ENCODE assay signal across 20 mouse cellular contexts in the genomic region with DNA sequence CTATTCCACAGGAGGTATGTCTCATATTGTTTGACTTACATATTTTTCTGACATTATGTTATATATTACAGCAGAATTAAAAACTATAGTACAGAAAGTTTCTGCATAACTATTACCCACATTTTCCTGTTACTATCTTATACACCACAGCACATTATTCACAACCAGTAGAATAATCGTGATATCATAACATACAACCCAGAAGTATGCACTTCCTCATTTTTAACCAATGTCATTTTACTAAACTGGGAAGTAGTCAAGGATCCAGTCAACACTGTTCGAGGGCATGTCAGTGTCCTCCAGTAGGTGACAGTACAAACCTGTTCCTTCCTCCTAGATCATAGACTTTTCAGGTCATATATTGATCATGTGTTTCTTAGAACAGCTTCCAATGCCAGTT.
"Had no signal": no experiment of that assay in that cellular context is flagged by ENCODE, and none has a peak within 500 bp of the region (broad histone marks: within the 10 kb centered on the region; RNA-seq: fewer than 3 reads in every experiment).

No protein-coding gene starts in this region.

- DNase-seq: kidney, adult 11 months; kidney, adult 9 months; kidney, postnatal 25 days; liver; liver, embryonic 13.5 days; lung, embryonic 14.5 days; midbrain, embryonic 14.5 days; right cerebral cortex, adult 18-20 months; right cerebral cortex, postnatal 25 days; spleen, adult 18-20 months; thymus, postnatal 25 days had no signal

- H3K27ac ChIP-seq: limb, embryonic 10.5 days; limb, embryonic 13.5 days; liver, embryonic 13.5 days; macrophage; midbrain, embryonic 10.5 days; neural tube, embryonic 12.5 days; neural tube, embryonic 15.5 days; stomach, embryonic 15.5 days had no signal

- H3K4me1 ChIP-seq: limb, embryonic 10.5 days; limb, embryonic 13.5 days; liver, embryonic 13.5 days; megakaryocyte, embryonic 14.5 days; midbrain, embryonic 10.5 days; neural tube, embryonic 12.5 days; neural tube, embryonic 15.5 days; stomach, embryonic 15.5 days had no signal

- H3K4me3 ChIP-seq: limb, embryonic 10.5 days; limb, embryonic 13.5 days; liver, embryonic 13.5 days; megakaryocyte, embryonic 14.5 days; midbrain, embryonic 10.5 days; neural tube, embryonic 12.5 days; neural tube, embryonic 15.5 days; stomach, embryonic 15.5 days had no signal

- H3K9me3 ChIP-seq: limb, embryonic 10.5 days; limb, embryonic 13.5 days; liver, embryonic 13.5 days; megakaryocyte, embryonic 14.5 days; midbrain, embryonic 10.5 days; neural tube, embryonic 12.5 days; neural tube, embryonic 15.5 days; stomach, embryonic 15.5 days had no signal

- H3K27me3 ChIP-seq: limb, embryonic 13.5 days; liver, embryonic 13.5 days; megakaryocyte, embryonic 14.5 days; neural tube, embryonic 12.5 days; neural tube, embryonic 15.5 days; stomach, embryonic 15.5 days had no signal

- H3K9ac ChIP-seq: limb, embryonic 13.5 days; liver, embryonic 13.5 days; lung, embryonic 14.5 days; neural tube, embryonic 12.5 days; neural tube, embryonic 15.5 days; stomach, embryonic 15.5 days had no signal

- H3K4me2 ChIP-seq: limb, embryonic 13.5 days; liver, embryonic 13.5 days; lung, embryonic 14.5 days; neural tube, embryonic 12.5 days; neural tube, embryonic 15.5 days; stomach, embryonic 15.5 days had no signal

- ATAC-seq: lung, postnatal 0 days had no signal

- H3K36me3 ChIP-seq: limb, embryonic 10.5 days; limb, embryonic 13.5 days; liver, embryonic 13.5 days; midbrain, embryonic 10.5 days; neural tube, embryonic 12.5 days; neural tube, embryonic 15.5 days; stomach, embryonic 15.5 days had no signal
